Mouse (Mus musculus) thymus, adult 2 months (tissue): Measurements from ENCODE around the gene Hoxa9.

Experiments
- CTCF ChIP-seq: fragments of 200-500 bp; IDR thresholded peaks from 2 replicates; pipeline ENCODE4 v1.5.1; 2012; ENCODE audit warnings: mild to moderate bottlenecking, control low read depth, low read length, moderate library complexity, borderline replicate concordance; ENCODE audit not compliant: control insufficient read depth, poor library complexity, insufficient read depth; ENCODE audit errors: extremely low read depth
- POLR2A ChIP-seq: fragments of 200-500 bp; IDR thresholded peaks from 2 replicates; pipeline ENCODE4 v1.6.1; 2012; ENCODE audit warnings: mild to moderate bottlenecking, low read length, control low read depth, moderate library complexity; ENCODE audit not compliant: control insufficient read depth, poor library complexity, insufficient read depth; ENCODE audit errors: extremely low read depth

GRCm38 (mm10) chr6:52275563-52276280, 44.8 kb upstream of the Hoxa9 start:
- TF ChIP-seq CTCF (no peak), POLR2A (no peak)
